8 mouse cellular contexts compared by ENCODE assay signal in genomic region chr3:148959327-148960025, GRCm38 (mm10). TPM values are rescaled to one million over a fixed set of nuclear protein-coding genes. Genes with fewer than 3 reads are reported as not detected.
DNase-seq lines count a peak whose midpoint lies in the region; ATAC-seq lines count a peak whose summit lies in the region.

No protein-coding gene starts in this region.

- DNase-seq in ovary, postnatal 36 days (ENCODE audit: low spot score), result peak; percentile 23
- DNase-seq in ovary, postnatal 14 days (ENCODE audit: low spot score), result no peak
- DNase-seq in heart, postnatal 10 days, result peak; percentile 59 to 63
- peak; percentile 72 to 79 for DNase-seq in kidney, postnatal 25 days
- peak; percentile 65 for DNase-seq in lung, postnatal 4 days
- no peak for DNase-seq in layer of hippocampus, postnatal 14 days (ENCODE audit: low spot score in 2 of 2)

- intact Hi-C loops in heart, postnatal 10 days (cut with DNase I), result loop anchor here (2.0 to 5.0 kb wide), 2 partner anchors 17 to 107 kb away; no protein-coding TSS in a partner anchor

- H3K36me3 ChIP-seq in stomach, embryonic 16.5 days (ENCODE audit: control insufficient read depth, insufficient read depth, low read length), result no peaks in the 10 kb centered on the region

- no peaks in the 10 kb centered on the region for H3K27me3 ChIP-seq in stomach, embryonic 16.5 days (ENCODE audit: control insufficient read depth, insufficient read depth, low read length)

- WGBS in stomach, embryonic 16.5 days, result 17% methylated on average over 15 of the region's 15 CpGs

- ATAC-seq in erythroblast, adult 5-6 weeks (replicated peaks; ENCODE audit: low FRiP score, poor library complexity, severe bottlenecking), result peak; percentile 84
- peak; percentile 54; the same call in 1 of the 2 replicates for ATAC-seq in stomach, embryonic 16.5 days (ENCODE audit: insufficient read depth, low FRiP score)

- H3K4me1 ChIP-seq in stomach, embryonic 16.5 days (ENCODE audit: control insufficient read depth, insufficient read depth, low read length), result peaks cover 33% of the 10 kb centered on the region

- H3K9me3 ChIP-seq in stomach, embryonic 16.5 days (replicated peaks; ENCODE audit: control insufficient read depth, low read length), result no peaks in the 10 kb centered on the region

- H3K4me3 ChIP-seq in stomach, embryonic 16.5 days (replicated peaks; ENCODE audit: low read length), result peak overlapping the region; percentile 30

- H3K9ac ChIP-seq in stomach, embryonic 16.5 days (ENCODE audit: low read length), result peak overlapping the region; percentile 55; the same call in 1 of the 2 replicates

- H3K4me2 ChIP-seq in stomach, embryonic 16.5 days (ENCODE audit: low read depth, low read length), result peak overlapping the region; percentile 52

- H3K27ac ChIP-seq in stomach, embryonic 16.5 days (ENCODE audit: low read length), result no peak overlapping the region

RNA-seq across cellular contexts. Expression of gene Adgrl2, which starts 30.9 kb away (rescaled TPM):
- total RNA-seq in erythroblast, adult 5-6 weeks (2015; ENCODE audit: low replicate concordance), result 0.58 and 1.3 TPM in 2 replicates
- total RNA-seq in erythroblast, adult 5-6 weeks (2017; ENCODE audit: low replicate concordance), result 0.84 and 2.0 TPM in 2 replicates
- 100 to 1,000 TPM; 102 to 112 TPM for total RNA-seq in heart, postnatal 10 days (2021)
- 36.7 and 39.6 TPM in 2 replicates for polyA plus RNA-seq in stomach, embryonic 16.5 days (2015; fragmentation: Nextera tagmentation; extraction: Ambion mirVana)
- total RNA-seq in layer of hippocampus, postnatal 14 days (2021), result 10 to 100 TPM; 49.1 to 69.6 TPM

Comparison
In these comparisons a context has a peak if more than half of its experiments do, and no peak if none do; other contexts are left out.
1. DNase-seq: peak in ovary, postnatal 36 days (single experiment), heart, postnatal 10 days (2 of 2), kidney, postnatal 25 days (2 of 2) and lung, postnatal 4 days (2 of 2); none in ovary, postnatal 14 days (single experiment) and layer of hippocampus, postnatal 14 days (0 of 2).
2. RNA of gene Adgrl2, which starts 30.9 kb away (total RNA-seq): 102 to 112 TPM in heart, postnatal 10 days and 49.1 to 69.6 TPM in layer of hippocampus, postnatal 14 days; 0.58 to 2.0 TPM in erythroblast, adult 5-6 weeks; every median in the first group is over 10 times any median in the second.